ENCODE assay signal across 8 mouse cellular contexts in the genomic region with DNA sequence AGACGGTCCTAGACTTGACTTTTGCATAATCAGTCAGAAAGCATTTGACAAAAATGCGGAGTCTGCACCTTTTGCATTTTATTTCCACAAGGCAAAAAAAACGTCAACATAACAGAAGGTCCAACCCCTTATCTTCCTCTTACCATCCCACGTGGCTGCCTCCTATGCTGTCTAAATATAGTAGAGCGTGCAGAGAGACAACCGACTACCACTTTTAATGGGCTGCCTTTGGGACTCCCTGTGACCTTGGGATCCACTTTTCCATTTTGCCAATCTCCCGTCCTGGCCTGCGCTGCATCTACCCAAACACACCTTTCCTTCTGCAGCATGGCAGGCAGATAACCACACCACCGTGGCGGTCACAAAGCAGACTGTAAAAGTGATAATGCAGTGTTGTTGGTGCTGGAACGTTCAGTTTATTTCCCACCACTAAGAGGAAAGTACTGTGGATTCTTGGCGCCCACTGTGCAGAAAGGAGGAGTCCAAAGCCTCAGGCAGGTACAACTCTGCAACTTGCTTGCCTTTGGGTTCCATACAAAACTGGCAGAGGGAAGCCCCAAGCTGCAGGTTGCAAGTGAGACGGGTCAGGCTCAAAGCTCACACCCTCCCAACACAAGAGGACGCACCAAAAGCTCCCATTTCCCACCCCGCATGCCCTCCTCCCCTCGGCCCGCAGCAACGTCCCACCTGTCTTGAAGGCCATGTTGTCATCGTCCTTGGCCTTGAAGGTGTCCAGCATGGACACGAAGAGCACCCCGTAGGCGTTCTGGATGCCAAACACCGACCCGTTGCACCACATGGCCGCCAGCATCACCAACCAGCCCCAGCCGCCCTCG. TPM values are rescaled to one million over a fixed set of nuclear protein-coding genes. Genes with fewer than 3 reads are reported as not detected.
DNase-seq lines count a peak whose midpoint lies in the region; ATAC-seq and TF ChIP-seq lines count a peak whose summit lies in the region.

No protein-coding gene starts in this region.

- H3K9me3 ChIP-seq in forebrain, postnatal 0 days (ENCODE audit: low read length): no peaks in the 10 kb centered on the region
- no peaks in the 10 kb centered on the region for H3K9me3 ChIP-seq in hindbrain, embryonic 16.5 days (ENCODE audit: control insufficient read depth, low read length)
- no peaks in the 10 kb centered on the region for H3K9me3 ChIP-seq in liver, postnatal 0 days (ENCODE audit: low read length)

- DNase-seq in layer of hippocampus, adult 2 months (ENCODE audit: low spot score in 2 of 2): peak in 1 of 2 experiments; percentile 25
- DNase-seq in layer of hippocampus, adult 11-12 months (ENCODE audit: low spot score): no peak
- peak; percentile 9 for DNase-seq in forebrain, postnatal 0 days
- DNase-seq in liver, postnatal 0 days: peak; percentile 53
- peak; percentile 47 for DNase-seq in splenic B cell, adult 2 months (ENCODE audit: low read depth, low spot score)
- no peak for DNase-seq in natural killer cell, adult 2 months (ENCODE audit: low spot score in 2 of 2)

- TF ChIP-seq CTCF in layer of hippocampus, adult 2 months (conservative IDR thresholded peaks at IDR 0.05): no peak
- TF ChIP-seq CTCF in bone marrow, adult 2 months (IDR thresholded peaks at IDR 0.05; ENCODE audit: control insufficient read depth, insufficient read depth, low read length): peak; percentile 5; the same call in 1 of the 2 replicates
- no peak for TF ChIP-seq CTCF in forebrain, postnatal 0 days (IDR thresholded peaks at IDR 0.05; ENCODE audit: low read depth)
- TF ChIP-seq CTCF in liver, postnatal 0 days (IDR thresholded peaks at IDR 0.05; ENCODE audit: low read depth): peak; percentile 11; the same call in 1 of the 2 replicates

- no peak; the same call in 1 of the 2 replicates for ATAC-seq in forebrain, postnatal 0 days
- ATAC-seq in hindbrain, embryonic 16.5 days: 0 out of 2 replicates have a peak, but pooled peaks have one; percentile 0
- peak; percentile 42 for ATAC-seq in liver, postnatal 0 days

- peak overlapping the region; percentile 78 for H3K4me2 ChIP-seq in forebrain, postnatal 0 days (ENCODE audit: low read depth)
- H3K4me2 ChIP-seq in hindbrain, embryonic 16.5 days (ENCODE audit: low read length): peak overlapping the region; percentile 77
- peak overlapping the region; percentile 91 for H3K4me2 ChIP-seq in liver, postnatal 0 days (ENCODE audit: low read depth, low read length)

- 2% methylated on average over 27 of the region's 27 CpGs for WGBS in bone marrow, adult 2 months
- 26% methylated on average over 27 of the region's 27 CpGs for WGBS in forebrain, postnatal 0 days
- 23% methylated on average over 27 of the region's 27 CpGs for WGBS in hindbrain, embryonic 16.5 days
- 4% methylated on average over 27 of the region's 27 CpGs for WGBS in liver, postnatal 0 days (ENCODE audit: insufficient replicate concordance)

- peak overlapping the region; percentile 76 for H3K4me3 ChIP-seq in layer of hippocampus, adult 2 months
- H3K4me3 ChIP-seq in bone marrow, adult 2 months (replicated peaks; ENCODE audit: control insufficient read depth, low read depth, low read length): peak overlapping the region; percentile 100
- H3K4me3 ChIP-seq in forebrain, postnatal 0 days (ENCODE audit: low read depth, low read length): peak overlapping the region; percentile 62
- H3K4me3 ChIP-seq in hindbrain, embryonic 16.5 days (ENCODE audit: low read length): peak overlapping the region; percentile 66
- H3K4me3 ChIP-seq in liver, postnatal 0 days (ENCODE audit: low read depth, low read length): peak overlapping the region; percentile 93

- no peaks in the 10 kb centered on the region for H3K27me3 ChIP-seq in forebrain, postnatal 0 days (ENCODE audit: insufficient read depth, low read length)
- H3K27me3 ChIP-seq in hindbrain, embryonic 16.5 days (replicated peaks; ENCODE audit: control insufficient read depth, insufficient read depth, low read length): no peaks in the 10 kb centered on the region
- no peaks in the 10 kb centered on the region for H3K27me3 ChIP-seq in liver, postnatal 0 days (ENCODE audit: insufficient read depth, low read length)
- H3K27me3 ChIP-seq in splenic B cell, adult 2 months (ENCODE audit: control insufficient read depth, insufficient read depth, low read length, poor library complexity, severe bottlenecking): no peaks in the 10 kb centered on the region

- H3K9ac ChIP-seq in forebrain, postnatal 0 days: peak overlapping the region; percentile 64
- H3K9ac ChIP-seq in hindbrain, embryonic 16.5 days (ENCODE audit: low read depth, low read length): peak overlapping the region; percentile 79
- peak overlapping the region; percentile 95 for H3K9ac ChIP-seq in liver, postnatal 0 days (replicated peaks)

- H3K27ac ChIP-seq in layer of hippocampus, adult 2 months: peak overlapping the region; percentile 76
- H3K27ac ChIP-seq in bone marrow, adult 2 months (ENCODE audit: control insufficient read depth, insufficient read depth, low read depth, low read length, poor library complexity): peak overlapping the region; percentile 91
- H3K27ac ChIP-seq in forebrain, postnatal 0 days (ENCODE audit: low read depth, low read length): no peak overlapping the region
- no peak overlapping the region for H3K27ac ChIP-seq in hindbrain, embryonic 16.5 days (ENCODE audit: low read depth, low read length)
- peak overlapping the region; percentile 91 for H3K27ac ChIP-seq in liver, postnatal 0 days (ENCODE audit: low read depth)

- peaks cover 4% of the 10 kb centered on the region for H3K4me1 ChIP-seq in bone marrow, adult 2 months (ENCODE audit: control insufficient read depth, insufficient read depth, low read length)
- no peaks in the 10 kb centered on the region for H3K4me1 ChIP-seq in forebrain, postnatal 0 days (ENCODE audit: insufficient read depth)
- H3K4me1 ChIP-seq in hindbrain, embryonic 16.5 days (ENCODE audit: control insufficient read depth, insufficient read depth, low read depth, low read length): no peaks in the 10 kb centered on the region
- H3K4me1 ChIP-seq in liver, postnatal 0 days (ENCODE audit: insufficient read depth): peaks cover 9% of the 10 kb centered on the region; the same call in 1 of the 2 replicates

- 0 out of 2 replicates have a peak, but pooled peaks have one; percentile 52 for TF ChIP-seq POLR2A in bone marrow, adult 2 months (IDR thresholded peaks at IDR 0.05; ENCODE audit: borderline replicate concordance, control insufficient read depth, low read depth, low read length)

- H3K36me3 ChIP-seq in forebrain, postnatal 0 days (ENCODE audit: insufficient read depth): no peaks in the 10 kb centered on the region
- H3K36me3 ChIP-seq in hindbrain, embryonic 16.5 days (ENCODE audit: control insufficient read depth, insufficient read depth, low read length): no peaks in the 10 kb centered on the region
- no peaks in the 10 kb centered on the region for H3K36me3 ChIP-seq in liver, postnatal 0 days (replicated peaks; ENCODE audit: insufficient read depth, low read length)
- H3K36me3 ChIP-seq in splenic B cell, adult 2 months (ENCODE audit: control insufficient read depth, insufficient read depth, low read length, poor library complexity, severe bottlenecking): no peaks in the 10 kb centered on the region

- peak; percentile 94 for TF ChIP-seq EP300 in liver, postnatal 0 days (IDR thresholded peaks at IDR 0.05; ENCODE audit: low read depth)

RNA-seq across cellular contexts. Expression of a gene that starts 0.8 kb away (rescaled TPM):
- 1 to 10 TPM; 4.8 to 4.9 TPM for total RNA-seq in layer of hippocampus, adult 2 months (2021)
- 24.6 and 48.9 TPM in 2 replicates for polyA plus RNA-seq in bone marrow, adult 2 months (2011; ENCODE audit: insufficient read depth, insufficient read length, low replicate concordance, missing spikeins)
- 1.7 and 2.5 TPM in 2 replicates for total RNA-seq in forebrain, postnatal 0 days (2014; rRNA removed)
- 1.3 and 1.5 TPM in 2 replicates for polyA plus RNA-seq in forebrain, postnatal 0 days (2015; fragmentation: Nextera tagmentation; extraction: Ambion mirVana)
- polyA plus RNA-seq in hindbrain, embryonic 16.5 days (2015; fragmentation: Nextera tagmentation; extraction: Ambion mirVana): 6.1 and 7.2 TPM in 2 replicates
- 20.2 and 22.1 TPM in 2 replicates for polyA plus RNA-seq in liver, postnatal 0 days (2015; fragmentation: Nextera tagmentation; extraction: Ambion mirVana)

Comparison
In these comparisons a context has a peak if more than half of its experiments do, and no peak if none do; other contexts are left out.
1. DNase-seq: peak in forebrain, postnatal 0 days (single experiment), liver, postnatal 0 days (single experiment) and splenic B cell, adult 2 months (single experiment); none in layer of hippocampus, adult 11-12 months (single experiment) and natural killer cell, adult 2 months (0 of 2).
2. H3K27ac ChIP-seq: peak in layer of hippocampus, adult 2 months (single experiment), bone marrow, adult 2 months (single experiment) and liver, postnatal 0 days (single experiment); none in forebrain, postnatal 0 days (single experiment) and hindbrain, embryonic 16.5 days (single experiment).
3. CTCF ChIP-seq: peak in bone marrow, adult 2 months (single experiment) and liver, postnatal 0 days (single experiment); none in layer of hippocampus, adult 2 months (single experiment) and forebrain, postnatal 0 days (single experiment).
4. Peak in every context shown above with its lines, with median percentiles within 50 percentile points of each other: H3K4me3 ChIP-seq, H3K4me2 ChIP-seq and H3K9ac ChIP-seq.